Mouse (Mus musculus) spleen, adult 2 months (tissue): ENCODE measurements around the gene Gp9. TPM values are rescaled to one million over a fixed set of nuclear protein-coding genes. Genes with fewer than 3 reads are reported as not detected.
"Not testable (repeated sequence)": the region's sequence is repeated elsewhere in the genome, so short reads cannot be mapped to it uniquely, and the experiment has no call there.

Experiments used
- DNase-seq, 2 experiments: peaks; one replicate each; pipeline versions ENCODE4 v3.0.0 to v3.0.0-alpha.2; 2012 to 2021; ENCODE audit warnings: low spot score in 2 of 2, low read depth in 1 of 2
- H3K27ac ChIP-seq: fragments of 200-500 bp; 2 replicates; pipeline ENCODE4 v1.5.1; 2012; ENCODE audit warnings: low read length, inconsistent platforms; ENCODE audit not compliant: insufficient read depth
- H3K27me3 ChIP-seq: fragments of 200-500 bp; 2 replicates; pipeline ENCODE4 v1.6.1; 2012; ENCODE audit warnings: mild to moderate bottlenecking, moderate library complexity, low read length, inconsistent platforms; ENCODE audit not compliant: control insufficient read depth, insufficient read depth
- H3K36me3 ChIP-seq: fragments of 200-500 bp; 2 replicates; pipeline ENCODE4 v1.6.1; 2012; ENCODE audit warnings: mild to moderate bottlenecking, low read length, inconsistent platforms; ENCODE audit not compliant: control insufficient read depth, insufficient read depth
- H3K4me1 ChIP-seq: fragments of 200-500 bp; 2 replicates; pipeline ENCODE4 v1.6.1; 2011; ENCODE audit warnings: inconsistent platforms; ENCODE audit not compliant: control insufficient read depth, insufficient read depth, insufficient read length
- H3K4me3 ChIP-seq: fragments of 200-500 bp; 2 replicates; pipeline ENCODE4 v1.5.1; 2011; ENCODE audit warnings: mild to moderate bottlenecking, inconsistent platforms; ENCODE audit not compliant: insufficient read depth, insufficient read length; ENCODE audit errors: extremely low read depth
- CTCF ChIP-seq: fragments of 200-500 bp; IDR thresholded peaks from 2 replicates; pipeline ENCODE4 v1.5.1; 2011; ENCODE audit warnings: mild to moderate bottlenecking, inconsistent platforms; ENCODE audit not compliant: insufficient read depth, insufficient read length, insufficient replicate concordance; ENCODE audit errors: extremely low read depth
- POLR2A ChIP-seq: fragments of 200-500 bp; IDR thresholded peaks from 2 replicates; pipeline ENCODE4 v1.6.1; 2011; ENCODE audit warnings: low read depth, low read length, inconsistent platforms
- WGBS: fragments of 180-500 bp; shearing (Covaris S2); methylation state at CpG from one replicate; pipeline ENCODE4 v1.1.7; 2018; 5-methylcytosine and 5-hydroxymethylcytosine counted together
- polyA plus RNA-seq: library from polyadenylated mRNA; depleted of rRNA; stranded (reverse); fragments of >200 nt; gene quantifications from 2 replicates; pipeline ENCODE4 v1.2.3, GENCODE M21; 2012

The Gp9 gene
- polyA plus RNA-seq, 1 experiment, result 70.5 TPM

DNA sequence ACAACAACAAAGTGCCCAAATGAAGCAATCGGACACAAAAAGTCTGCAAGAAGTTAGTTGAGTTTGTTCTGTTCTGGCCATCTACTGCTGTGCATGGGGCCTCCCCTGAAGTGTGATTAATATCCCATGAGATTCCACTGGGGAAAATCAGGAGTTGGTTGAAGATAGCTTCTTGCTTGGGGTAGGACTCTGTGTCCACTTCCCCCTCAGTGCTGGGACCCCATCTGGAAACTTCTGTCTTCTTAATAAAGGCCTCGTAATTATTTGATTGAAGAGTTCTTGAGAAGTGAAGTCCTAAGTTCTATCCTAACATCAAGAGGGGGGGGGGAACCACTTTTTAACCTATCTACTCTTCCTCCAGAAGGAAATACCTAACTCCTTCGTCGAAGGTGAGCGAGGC, 15.7 kb upstream of the Gp9 start:
- Histone ChIP-seq H3K4me3 (no peak overlapping the region), H3K27me3 (no peaks in the 10 kb centered on the region), H3K36me3 (no peaks in the 10 kb centered on the region), H3K4me1 (no peaks in the 10 kb centered on the region), H3K27ac (no peak overlapping the region)
- 88% methylated on average over 5 of the region's 5 CpGs for WGBS
- no peak for TF ChIP-seq POLR2A
- TF ChIP-seq CTCF, result no peak
- DNase-seq, result no peak

DNA sequence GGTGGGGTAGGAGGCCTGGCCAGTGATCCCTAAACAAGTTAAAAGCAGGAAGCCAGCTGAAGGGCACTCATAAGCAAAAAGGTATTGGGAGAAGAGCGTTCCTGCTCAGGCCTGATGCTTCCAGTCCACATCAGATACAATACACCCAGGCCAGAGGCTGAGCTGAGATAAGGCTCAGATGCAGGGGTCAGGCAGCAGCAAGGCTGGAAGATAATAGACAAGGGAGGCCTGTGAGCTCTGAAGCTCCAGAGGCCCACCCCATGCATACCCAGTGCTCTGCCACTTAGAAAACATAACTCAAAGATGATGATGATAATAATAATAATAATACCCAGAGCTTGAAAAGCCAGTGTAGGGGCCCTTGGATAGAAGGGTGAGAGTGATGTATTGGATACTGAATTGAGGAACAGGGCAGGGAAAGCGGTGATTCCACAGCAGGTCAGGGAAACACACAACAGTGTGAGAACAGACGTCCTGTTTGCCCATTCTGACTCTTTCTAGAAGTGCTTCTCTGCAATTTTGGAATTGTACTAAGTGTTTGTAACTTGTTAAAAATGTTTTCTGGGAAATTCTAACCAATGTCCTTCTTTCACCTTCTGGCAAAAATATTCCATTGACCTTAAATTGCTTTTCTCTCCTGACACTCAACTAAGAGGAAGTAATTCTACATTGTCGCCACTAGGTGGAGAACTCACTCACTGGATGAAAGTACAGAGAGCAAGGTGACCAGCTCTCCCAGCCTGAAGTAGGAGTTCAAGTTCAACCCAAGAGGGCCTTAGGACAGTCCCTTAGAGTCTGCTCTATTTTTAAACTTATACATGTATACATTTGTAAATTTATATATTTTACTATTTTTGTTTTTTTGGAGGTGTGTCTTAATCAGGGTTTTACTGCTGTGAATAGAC, 14.2 kb upstream of the Gp9 start:
- no peaks in the 10 kb centered on the region for H3K4me1 ChIP-seq
- H3K27ac ChIP-seq, result no peak overlapping the region
- H3K27me3 ChIP-seq, result no peaks in the 10 kb centered on the region
- peak; percentile 8; the same call in 1 of the 2 replicates for TF ChIP-seq CTCF
- TF ChIP-seq POLR2A, result no peak
- H3K4me3 ChIP-seq, result no peak overlapping the region
- no peaks in the 10 kb centered on the region for H3K36me3 ChIP-seq
- 64% methylated on average over 4 of the region's 4 CpGs for WGBS
- no peak for DNase-seq

DNA sequence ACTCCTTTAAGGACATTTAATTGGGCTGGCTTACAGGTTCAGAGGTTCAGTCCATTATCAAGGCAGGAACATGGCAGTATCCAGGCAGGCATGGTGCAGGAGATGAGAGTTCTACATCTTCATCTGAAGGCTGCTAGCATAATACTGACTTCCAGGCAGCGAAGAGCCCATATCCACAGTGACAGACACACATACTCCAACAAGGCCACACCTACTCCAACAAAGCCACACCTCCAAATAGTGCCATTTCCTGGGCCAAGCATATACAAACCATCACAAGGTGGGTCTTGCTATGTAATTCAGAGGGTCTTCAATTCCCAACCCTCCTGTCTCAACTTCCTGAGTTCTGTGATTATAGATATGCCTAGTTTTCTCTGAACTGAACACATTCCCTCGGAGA, 13.6 kb upstream of the Gp9 start:
- 96% methylated on average over 2 of the region's 2 CpGs for WGBS
- not testable (repeated sequence) for H3K27me3 ChIP-seq, H3K4me1 ChIP-seq, H3K4me3 ChIP-seq, DNase-seq, H3K27ac ChIP-seq, H3K36me3 ChIP-seq

DNA sequence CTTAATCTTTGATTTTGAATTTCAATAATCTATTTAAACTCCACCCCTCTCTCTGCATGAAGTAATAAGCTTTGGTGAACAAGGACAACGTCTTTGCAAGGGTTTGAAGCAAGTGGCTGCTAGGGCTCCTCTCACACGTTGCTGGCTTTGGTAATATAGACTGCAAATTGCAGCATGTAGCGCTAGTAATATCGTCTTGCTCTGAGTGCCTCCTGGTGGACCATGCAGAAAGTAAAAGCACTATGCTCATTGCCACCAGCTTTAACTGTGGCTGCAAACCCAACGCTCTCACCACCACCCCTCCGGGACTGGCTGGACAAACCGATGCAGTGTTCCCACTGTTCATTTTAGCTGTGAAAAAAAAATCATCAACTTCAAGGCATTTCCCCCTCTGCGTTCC, 7.2 kb upstream of the Gp9 start:
- no peak for TF ChIP-seq CTCF
- no peak for TF ChIP-seq POLR2A
- Histone ChIP-seq H3K4me3 (no peak overlapping the region), H3K4me1 (no peaks in the 10 kb centered on the region), H3K27ac (no peak overlapping the region), H3K36me3 (no peaks in the 10 kb centered on the region), H3K27me3 (no peaks in the 10 kb centered on the region)
- 18% methylated on average over 8 of the region's 8 CpGs for WGBS
- no peak for DNase-seq

DNA sequence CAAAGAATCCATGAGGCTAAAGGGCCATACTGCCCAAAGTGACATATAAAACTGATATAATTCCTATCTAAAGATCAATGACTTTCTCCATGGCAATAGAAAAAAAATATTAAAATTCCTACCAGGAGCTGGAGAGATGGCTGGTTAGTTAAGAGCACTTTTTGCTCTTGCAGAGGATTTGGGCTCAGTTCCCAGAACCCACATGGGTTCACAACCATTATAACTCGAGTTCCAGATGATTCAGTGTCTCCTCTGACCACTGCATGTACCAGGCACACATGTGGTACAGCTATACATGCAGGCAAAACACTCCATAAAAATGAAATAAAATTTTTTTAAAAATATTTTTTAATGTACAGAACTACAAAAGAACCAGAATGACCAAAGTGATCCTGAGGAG, 3.4 kb upstream of the Gp9 start:
- TF ChIP-seq POLR2A, result no peak
- no peak for TF ChIP-seq CTCF
- H3K4me1 ChIP-seq, result no peaks in the 10 kb centered on the region
- WGBS, result 35% methylated on average over 1 of the region's 1 CpGs
- H3K4me3 ChIP-seq, result no peak overlapping the region
- no peaks in the 10 kb centered on the region for H3K27me3 ChIP-seq
- H3K36me3 ChIP-seq, result no peaks in the 10 kb centered on the region
- no peak overlapping the region for H3K27ac ChIP-seq
- DNase-seq, result no peak

DNA sequence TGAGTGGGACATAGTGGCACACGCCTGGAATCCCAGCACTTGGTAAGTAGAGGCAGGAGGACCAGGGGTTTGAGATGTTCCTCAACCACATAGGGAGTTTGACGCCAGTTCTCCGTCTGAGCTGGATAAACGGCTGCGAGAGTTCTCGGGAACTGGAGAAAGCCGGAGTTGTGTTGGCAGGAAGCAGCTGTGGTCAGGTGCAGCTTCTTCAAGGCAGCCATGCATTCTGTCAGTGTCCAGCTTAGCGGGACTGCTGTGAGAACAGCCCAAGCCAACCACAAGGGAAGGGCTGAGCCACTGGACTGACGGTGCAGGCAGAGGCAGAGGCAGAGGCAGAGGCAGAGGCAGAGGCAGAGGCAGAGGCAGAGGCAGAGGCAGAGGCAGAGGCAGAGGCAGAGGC, 3.0 kb upstream of the Gp9 start:
- H3K27me3 ChIP-seq, result no peaks in the 10 kb centered on the region
- TF ChIP-seq POLR2A (no peak), CTCF (no peak)
- WGBS, result 69% methylated on average over 9 of the region's 9 CpGs
- DNase-seq, result no peak
- no peak overlapping the region for H3K27ac ChIP-seq
- no peaks in the 10 kb centered on the region for H3K36me3 ChIP-seq
- no peaks in the 10 kb centered on the region for H3K4me1 ChIP-seq
- no peak overlapping the region for H3K4me3 ChIP-seq

DNA sequence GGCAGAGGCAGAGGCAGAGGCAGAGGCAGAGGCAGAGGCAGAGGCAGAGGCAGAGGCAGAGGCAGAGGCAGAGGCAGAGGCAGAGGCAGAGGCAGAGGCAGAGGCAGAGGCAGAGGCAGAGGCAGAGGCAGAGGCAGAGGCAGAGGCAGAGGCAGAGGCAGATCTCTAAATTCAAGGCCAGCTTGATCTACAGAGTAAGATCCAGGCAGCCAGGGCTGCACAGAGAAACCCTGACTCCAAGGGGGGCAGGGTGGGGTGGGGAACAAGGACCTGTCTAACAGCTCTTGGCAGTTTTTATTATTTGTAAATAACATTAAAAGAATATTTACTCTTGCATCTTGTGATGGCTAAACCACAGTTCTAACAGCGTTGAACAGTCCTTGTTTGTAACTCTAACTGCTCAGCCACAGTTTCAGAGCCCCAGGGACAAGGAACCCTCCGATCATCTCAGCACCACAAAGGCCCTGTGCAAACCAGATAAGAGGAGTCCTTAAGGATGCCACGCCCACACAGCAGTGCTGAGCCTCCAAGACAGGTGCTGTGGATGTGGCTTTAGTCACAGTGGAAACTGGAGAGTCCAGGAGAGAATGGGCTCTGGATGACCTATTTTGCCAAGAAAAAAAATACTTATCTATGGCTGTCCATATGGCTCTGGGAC, 2.2 kb upstream of the Gp9 start:
- H3K27me3 ChIP-seq, result no peaks in the 10 kb centered on the region
- no peak overlapping the region; the same call in 1 of the 2 replicates for H3K27ac ChIP-seq
- H3K36me3 ChIP-seq, result no peaks in the 10 kb centered on the region
- H3K4me1 ChIP-seq, result no peaks in the 10 kb centered on the region
- no peak for TF ChIP-seq POLR2A
- TF ChIP-seq CTCF, result no peak
- H3K4me3 ChIP-seq, result no peak overlapping the region
- 30% methylated on average over 3 of the region's 3 CpGs for WGBS
- DNase-seq, result no peak
